Mouse (Mus musculus) embryo, embryonic 9.5 days (tissue): ENCODE results near the gene Insyn1.

ENCODE experiments used
- DNase-seq: peaks from one replicate; pipeline ENCODE4 v3.0.0-alpha.2; 2017; ENCODE audit errors: extremely low spot score

The Insyn1 gene

DNA sequence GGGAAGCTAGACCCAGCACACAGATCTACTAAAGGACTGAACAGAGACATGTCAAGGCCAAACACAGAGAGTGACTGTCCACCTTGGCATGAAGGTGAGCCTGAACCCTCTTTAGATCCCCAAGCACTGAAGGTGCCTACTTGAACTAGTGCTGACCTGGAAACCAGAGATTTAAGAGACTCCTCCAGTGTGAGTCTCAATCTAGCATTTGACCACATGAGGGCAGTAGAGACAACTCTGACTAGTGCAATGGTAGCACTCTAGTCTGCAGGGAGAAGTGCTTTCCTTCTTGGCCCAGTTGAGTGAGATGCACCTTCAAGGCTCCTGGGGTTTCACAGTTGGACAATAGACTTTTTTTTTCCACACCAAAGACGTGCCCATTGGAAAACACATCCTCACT, 46.4 kb downstream of the Insyn1 start:
- DNase-seq, result peak; percentile 61

DNA sequence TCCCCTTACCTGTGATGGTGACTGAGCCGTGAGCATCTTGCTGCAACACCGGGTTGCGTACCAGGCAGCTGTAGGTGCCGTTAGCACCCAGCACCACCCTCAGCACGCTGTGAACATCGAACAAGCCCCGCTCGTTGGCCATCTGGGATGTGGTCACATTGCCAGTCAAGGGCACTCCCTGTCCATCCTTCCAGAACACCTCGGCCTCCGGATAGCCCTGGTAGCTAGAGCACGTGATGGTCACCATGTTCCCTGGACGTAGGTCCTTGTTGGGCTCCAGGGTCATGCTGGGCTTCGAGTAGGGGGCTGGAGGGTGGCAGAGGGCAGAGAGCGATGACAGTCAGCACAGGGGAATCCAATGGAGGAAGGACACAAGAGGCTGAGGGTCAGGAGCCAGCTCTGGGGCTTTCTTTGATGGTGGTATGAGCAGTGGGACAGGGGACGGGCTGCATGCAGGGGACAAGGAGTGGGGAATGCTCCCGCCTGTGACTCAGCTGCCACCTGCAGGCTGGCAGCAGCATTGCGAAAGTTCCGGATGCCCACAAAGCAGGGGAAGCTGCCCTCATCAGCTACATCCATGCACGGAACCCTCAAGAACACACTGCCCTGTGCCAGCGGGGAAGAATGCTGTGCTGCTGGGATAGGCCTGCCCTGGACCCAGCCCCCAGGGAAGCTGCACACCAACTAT, 47.2 kb downstream of the Insyn1 start:
- peak; percentile 43 for DNase-seq

DNA sequence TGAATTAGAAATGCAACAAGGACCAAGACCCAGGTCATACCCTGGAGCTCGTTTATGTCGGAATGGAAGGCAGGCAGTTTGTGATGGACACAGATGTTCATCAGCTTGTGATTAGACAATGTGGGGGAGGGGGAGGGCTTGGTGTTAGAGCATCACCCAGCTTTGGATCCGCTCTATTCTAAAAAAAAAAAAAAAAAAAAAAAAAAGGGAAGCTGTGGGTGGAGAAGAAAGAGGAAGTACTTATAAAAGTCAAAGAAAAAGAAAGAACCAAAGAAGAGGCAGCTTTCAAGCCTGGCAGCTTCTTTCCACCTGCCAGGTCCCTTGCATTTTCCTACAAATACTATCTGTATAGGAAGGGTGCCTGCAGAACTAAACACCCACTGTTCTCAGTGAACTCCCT, 49.4 kb downstream of the Insyn1 start:
- DNase-seq, result no peak

DNA sequence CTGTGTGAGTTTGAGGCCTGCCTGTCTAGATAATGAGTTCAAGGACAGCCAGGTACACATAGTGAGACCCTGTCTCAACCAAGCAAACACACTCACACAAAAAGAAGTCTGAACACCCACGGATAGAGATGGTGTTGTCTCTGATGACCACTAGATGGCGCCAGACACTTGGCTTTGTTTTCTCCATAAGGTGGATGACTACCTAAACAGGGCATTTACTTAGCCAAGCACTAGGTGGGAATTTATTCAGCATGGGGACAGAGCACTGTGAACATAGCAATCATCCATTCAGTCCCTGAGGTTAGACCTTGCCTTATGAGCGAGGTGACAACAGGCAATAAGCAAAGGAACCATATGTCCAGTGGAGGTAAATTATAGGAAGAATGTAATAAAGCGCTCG, 51.5 kb downstream of the Insyn1 start:
- DNase-seq, result peak; percentile 48

DNA sequence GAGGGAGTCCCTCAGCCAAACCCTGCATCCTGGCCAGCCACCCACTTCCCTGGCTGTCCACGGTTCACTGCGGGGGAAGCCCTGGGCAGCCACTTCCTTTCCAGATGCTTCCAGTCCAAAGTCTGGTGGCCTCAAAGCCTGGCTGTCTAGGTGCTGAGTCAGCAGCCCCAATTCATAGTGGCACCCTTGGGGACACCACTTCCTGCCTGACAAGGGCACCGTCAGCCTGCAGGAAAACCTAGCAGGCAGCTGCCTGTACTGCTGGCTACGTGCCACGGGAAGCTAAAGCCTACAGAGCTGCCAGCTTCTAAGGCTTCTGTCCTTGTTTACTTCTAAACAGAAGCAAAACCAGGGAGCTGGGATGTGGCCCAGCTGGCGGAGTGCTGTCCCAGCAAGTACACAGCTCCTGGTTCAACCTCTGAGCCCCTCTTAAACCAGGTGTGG, 53.5 kb downstream of the Insyn1 start:
- no peak for DNase-seq

DNA sequence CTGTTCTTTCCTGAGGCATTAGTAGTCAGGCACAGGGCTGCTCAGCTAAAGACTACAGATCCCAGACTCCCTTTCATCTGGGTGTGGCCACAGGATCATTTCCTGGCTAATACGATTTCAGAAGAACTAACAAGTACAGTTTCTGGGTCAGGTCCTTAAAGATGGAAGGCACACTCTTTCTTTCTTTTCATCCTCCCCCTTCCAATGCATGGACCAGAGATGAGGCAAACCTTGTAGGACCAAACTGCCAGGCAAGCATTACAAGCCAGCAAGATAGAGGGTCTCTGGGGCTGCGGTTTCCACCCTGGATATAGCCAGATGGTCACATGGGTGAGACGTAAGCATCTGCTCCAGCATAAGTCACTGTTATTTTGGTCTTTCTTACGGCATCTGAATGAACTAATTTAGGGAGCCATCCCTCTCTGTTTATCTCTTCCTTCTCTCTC, 56.5 kb downstream of the Insyn1 start:
- DNase-seq, result no peak

DNA sequence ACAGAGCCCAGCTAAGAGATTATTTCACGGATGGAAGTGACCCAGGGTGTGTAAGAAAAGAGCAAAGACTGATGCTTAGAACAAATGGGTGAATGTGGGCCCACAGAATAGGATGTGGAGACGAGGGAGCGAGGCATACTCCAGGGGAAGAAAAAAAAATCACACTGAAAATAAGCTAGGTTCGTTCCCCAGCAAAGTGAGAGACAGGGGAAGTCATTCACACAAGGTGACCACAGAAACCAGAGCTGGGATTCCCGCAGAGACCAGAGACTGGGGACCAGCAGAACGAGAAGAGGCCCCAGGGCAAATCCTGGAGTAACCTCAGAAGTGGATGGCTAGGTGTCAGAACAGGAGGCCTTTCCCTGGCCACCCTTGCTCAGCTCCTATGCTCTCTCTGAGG, 57.0 kb downstream of the Insyn1 start:
- DNase-seq, result no peak

DNA sequence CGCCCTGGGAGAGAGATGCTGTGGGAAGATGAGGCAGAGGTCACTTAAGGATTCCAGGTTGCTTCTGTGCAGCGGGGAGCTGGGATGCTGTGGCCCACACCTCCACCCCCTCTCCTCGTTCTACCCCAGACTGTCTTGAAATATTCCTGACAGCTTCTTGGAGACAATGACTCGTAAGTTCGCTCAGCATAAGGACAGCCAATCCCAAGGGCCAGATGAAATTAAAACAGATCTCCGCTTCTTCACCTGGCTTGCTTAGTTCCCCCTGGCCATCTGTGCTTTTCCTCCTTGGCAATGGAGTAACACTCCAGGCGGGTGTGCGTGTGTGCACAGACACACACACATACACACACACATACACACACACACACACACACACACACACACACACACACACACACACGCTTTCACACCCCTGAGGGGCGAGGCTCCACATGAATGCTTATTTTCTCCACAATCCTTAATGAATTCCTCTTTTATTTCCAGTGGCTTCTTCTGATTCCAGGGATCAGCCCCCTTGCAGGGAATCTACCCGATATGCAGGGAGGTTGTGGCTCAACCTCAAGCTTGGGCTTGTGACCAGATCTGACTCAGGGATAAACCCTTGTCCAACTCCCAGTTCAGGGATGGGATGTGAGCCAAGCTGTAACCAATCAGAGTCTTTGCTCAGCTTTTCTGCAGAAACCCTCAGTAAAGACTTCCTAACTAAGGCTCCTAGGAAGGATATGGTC, 58.4 kb downstream of the Insyn1 start:
- DNase-seq, result no peak

DNA sequence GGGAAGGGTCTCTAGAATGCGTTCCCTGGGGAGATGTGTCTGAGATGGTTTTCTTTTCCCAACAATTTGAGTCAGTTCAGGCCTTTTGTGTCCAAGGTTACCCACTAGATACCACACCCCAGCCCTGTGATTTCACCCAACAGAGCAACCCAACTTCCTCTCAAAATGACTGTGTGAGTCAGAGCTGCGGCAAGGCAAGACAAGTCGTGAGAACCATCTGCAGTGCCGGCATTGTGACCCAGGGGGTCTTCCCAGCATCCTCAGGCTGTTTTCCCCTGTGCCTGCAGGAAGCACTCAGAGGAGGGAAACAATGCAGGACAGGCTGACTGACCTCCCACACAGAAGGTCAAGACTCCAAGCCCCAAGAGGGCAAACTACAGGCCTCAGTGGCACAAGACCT, 60.5 kb downstream of the Insyn1 start:
- no peak for DNase-seq
